Mouse (Mus musculus): Measurements from ENCODE around the gene Brsk2.

Gene Brsk2

GRCm38 (mm10) chr7:142025926-142026325 lies 76.4 kb downstream of the Brsk2 start:
- DNase-seq (ENCODE audit: low spot score in 2 of 2), result no peak

GRCm38 (mm10) chr7:142030073-142030472 lies 80.5 kb downstream of the Brsk2 start:
- no peak for DNase-seq (ENCODE audit: low spot score in 2 of 2)

DNA sequence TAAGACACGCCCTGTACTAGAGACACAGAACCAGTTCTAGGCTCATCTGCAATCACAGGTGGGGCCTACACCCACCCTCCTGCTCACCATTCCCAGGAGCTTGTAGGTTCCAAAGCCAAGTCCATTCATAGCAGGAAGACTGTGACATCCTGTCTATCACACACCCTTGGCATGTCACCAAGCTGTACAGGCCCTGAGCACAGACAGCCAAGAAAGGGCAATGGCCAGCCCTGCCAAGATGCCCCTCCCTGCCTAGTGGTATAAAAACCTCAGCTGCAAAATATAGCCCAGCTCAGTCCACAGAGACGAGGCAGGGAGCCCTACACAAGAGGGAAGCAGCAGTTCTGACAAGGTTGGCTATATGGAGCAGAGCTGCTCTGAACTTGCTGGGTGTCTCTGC lies 84.6 kb downstream of the Brsk2 start:
- DNase-seq (ENCODE audit: low spot score in 2 of 2), result no peak

- DNase-seq (ENCODE audit: low spot score in 2 of 2), result no peak
These were observed 85.7 kb downstream of the Brsk2 start for GRCm38 (mm10) chr7:142035048-142035811.

DNA sequence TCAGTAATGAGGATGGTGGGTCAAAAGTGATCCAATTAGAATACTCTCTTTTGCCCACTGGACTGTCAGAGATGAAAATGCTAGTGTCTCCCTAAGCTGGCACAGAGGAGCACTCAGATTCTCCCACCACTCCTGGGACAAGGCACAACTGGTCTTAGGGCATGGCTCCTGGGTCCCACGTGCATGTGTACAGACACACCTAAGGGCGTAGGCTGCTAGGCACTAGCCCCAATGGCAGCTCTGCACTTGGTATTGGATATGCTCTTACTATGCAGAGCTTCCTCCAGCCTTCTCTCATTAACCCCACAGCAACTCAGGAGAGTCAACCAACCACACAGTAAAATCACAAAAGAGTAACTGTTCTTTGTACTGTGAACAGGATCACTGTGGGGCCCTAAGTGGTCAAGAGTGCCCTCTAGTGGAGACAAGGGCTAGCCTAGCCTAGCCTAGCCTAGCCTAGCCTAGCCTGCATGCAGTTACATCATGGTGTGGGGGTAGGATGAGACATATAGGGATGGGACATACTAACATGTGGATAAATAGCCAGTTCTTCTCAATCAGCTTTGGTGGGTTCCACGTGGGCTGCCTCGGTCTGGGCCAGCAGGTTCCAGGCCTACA lies 88.1 kb downstream of the Brsk2 start:
- DNase-seq (ENCODE audit: low spot score in 2 of 2), result peak in 1 of 2 experiments; percentile 23

DNA sequence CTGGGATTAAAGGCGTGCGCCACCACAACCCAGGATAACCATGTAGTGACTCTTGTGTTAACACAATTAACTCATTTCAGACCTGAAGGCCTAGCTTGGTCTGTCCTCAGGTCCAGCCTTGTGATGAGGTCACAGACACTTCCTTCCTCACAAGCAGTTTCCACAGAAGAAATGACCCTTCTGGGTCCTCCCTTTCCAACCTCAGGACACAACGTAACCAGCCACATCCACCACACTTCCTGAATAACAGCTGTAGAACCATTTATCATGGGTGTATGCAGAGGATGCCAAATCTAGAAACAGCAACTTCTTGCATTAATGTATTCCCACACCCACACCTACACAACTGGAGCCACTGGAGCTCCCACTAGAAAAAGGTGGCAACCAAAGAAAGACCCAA lies 91.2 kb downstream of the Brsk2 start:
- DNase-seq (ENCODE audit: low spot score in 2 of 2), result no peak

DNA sequence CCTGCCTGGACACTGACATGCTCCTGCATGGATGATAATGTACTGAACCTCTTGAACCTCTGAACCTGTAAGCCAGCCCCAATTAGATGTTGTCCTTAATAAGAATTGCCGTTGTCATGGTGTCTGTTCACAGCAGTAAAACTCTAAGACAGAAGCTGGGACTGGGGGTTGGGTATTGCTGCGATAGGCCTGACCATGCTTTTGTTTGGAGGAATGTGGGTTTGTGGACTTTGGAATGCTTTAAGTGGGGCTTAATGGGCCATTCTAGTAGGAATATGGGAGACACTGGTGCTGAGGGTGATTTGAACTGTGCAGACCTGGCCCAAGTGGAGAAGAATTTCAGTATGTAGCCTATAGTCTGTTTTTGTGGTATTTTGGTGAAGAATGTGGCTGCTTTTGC lies 95.8 kb downstream of the Brsk2 start:
- no peak for DNase-seq (ENCODE audit: low spot score in 2 of 2)

DNA sequence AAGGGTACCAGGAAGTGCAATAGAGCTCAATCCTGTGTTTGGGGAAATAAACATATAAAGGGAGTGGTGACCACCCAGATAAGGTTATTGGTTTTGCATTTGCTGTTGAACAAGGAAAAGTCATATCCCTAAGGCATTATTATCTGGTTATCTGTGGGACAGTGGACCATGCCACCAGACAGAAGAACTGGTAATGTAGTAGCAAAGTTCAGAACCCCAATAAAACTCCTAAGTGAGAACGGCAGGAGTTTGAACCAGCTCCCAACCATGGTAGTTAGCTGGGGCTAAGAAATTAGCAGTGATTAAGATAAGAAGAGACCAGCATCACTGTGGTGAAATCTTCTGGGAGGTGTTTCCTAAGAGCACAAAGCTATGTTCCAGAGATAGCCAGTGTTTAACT lies 96.4 kb downstream of the Brsk2 start:
- no peak for DNase-seq (ENCODE audit: low spot score in 2 of 2)

DNA sequence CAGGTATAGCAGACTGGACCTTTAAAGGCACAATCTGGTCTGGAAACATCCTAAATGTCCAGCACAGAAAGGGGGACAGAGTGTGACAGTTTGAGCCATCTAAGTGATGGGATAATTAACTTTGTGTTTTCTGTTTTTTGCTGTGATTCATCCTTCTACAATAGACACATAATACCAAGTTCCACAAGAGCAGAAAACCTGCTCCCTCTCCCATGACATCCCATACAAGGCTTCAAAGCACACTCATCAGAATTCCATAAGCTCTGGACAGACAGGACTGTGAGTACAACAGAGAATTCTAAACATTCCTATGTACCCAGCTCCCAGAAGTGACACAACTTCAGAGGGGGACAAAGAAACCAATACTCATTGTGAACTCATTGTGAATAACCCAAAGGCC lies 101.0 kb downstream of the Brsk2 start:
- DNase-seq (ENCODE audit: low spot score in 2 of 2), result no peak

Data from right cerebral cortex, postnatal 36 days (tissue).